Mouse (Mus musculus): ENCODE measurements around the gene Tmc8.
"Not testable (repeated sequence)": the region's sequence is repeated elsewhere in the genome, so short reads cannot be mapped to it uniquely, and the experiment has no call there.

The Tmc8 gene

DNA sequence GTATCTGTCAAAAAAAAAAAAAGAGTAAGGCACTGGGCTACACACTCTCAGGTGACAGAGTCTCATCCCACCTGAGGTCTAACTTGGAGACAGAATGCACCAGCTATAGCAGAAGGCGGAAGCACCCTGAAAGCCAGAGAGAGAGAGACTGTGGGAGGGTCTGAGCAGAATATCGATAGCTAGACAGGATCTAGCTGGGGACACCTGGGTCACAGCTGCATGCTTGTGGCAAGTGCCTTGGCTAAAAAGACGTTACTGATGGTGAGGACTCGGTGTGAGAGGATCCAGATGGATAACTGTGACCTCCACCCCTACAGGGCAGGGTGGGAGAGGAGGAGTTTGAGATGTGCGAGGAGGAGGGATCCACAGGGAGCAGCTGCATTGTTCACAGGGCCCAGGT lies 15.1 kb downstream of the Tmc8 start:
- DNase-seq (ENCODE audit: low read depth, low spot score) = no peak

DNA sequence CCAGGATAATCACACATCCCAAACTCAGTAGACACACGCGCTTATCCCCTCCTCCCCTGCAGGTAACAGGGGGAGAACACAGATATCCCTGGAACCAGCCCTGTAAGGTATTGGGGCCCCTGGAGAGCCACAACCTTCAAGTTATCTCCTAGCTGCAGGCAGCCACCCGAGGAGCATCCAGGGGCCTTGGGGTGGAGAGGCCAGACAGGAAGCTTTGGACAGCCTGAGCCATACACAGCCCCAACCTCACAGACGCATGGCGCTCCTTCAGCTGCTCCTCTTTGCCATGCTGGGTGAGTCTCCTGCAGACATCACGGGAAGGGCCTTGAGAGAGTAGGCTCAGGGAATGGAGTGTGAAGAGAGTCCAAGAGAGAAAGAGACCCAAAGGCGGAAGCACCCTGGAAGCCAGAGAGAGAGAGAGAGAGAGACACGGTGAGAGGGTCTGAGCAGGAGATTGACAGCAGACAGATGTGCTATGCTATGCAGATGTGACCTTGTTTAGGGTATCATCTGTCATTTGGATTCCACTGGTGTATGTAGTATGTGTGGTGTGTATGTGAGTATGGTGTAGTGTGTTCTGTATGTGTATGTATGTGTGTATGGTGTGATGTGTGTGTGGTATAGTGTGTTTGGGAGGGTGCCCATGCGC lies 15.8 kb downstream of the Tmc8 start, which contains the start of gene 6030468B19Rik:
Gene 6030468B19Rik, plus strand, starts transcription at position 150 of the 649 bp plus-strand sequence.
- DNase-seq (ENCODE audit: low read depth, low spot score) = no peak

DNA sequence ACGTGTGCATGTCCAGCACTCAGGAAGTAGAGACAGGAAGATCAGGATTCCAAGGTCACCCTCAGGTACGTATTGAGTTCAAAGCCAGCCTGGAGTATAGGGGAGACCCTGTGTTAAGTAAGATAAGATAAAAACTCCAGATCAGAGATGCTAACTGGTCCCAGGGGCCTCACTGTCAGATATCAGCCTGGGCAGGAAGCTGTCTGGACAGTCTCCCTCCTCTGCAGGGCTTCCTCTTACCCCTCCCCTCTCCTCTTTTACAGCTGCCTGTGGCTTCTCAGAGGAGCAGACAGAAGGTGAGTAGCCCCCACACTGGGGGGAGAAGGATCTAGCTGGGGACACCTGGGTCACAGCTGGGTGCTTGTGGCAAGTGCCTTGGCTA lies 16.3 kb downstream of the Tmc8 start:
- DNase-seq (ENCODE audit: low read depth, low spot score) = no peak

DNA sequence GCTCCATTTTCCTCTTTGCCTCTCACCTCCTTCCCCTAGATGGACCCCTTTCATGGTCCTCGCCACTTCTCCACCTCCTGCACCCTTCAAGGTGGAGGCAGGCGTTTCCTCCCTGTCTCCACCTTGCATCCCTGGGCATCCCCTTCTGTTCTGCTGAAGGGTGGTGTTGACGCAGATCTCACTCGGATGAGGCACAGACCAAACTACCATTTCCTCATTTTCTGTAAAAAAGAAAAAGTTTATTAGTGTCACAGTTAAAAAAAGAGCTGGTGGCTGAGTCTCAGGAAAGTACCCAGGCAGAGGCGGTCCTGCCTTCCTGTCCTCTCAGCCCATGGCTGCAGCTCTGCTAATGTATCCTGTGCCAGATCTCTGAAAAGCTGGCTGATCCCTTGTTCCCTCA lies 17.3 kb downstream of the Tmc8 start:
- no peak for DNase-seq (ENCODE audit: low read depth, low spot score)

- DNase-seq (ENCODE audit: low read depth, low spot score) = no peak
These were observed 18.2 kb downstream of the Tmc8 start for GRCm38 (mm10) chr11:117800038-117800437.

DNA sequence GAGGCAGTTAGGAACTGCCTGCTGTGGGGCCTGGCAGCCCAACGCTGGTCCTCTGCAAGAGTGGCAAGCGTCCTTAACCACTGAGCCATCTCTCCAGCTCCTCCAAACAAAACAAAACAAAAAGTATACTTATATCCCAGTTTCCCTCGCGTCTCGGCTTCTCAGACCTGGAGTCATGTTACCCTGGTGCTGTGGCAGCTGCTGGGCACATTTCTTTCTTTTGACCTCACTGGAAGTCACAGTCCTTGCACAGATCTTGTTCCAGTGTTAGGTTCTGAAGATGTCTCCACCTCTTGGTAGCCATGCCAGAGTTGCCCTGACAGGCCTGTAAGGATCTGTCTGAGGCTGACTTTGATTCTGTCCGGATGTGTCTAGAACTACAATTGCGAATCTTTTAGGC lies 19.8 kb downstream of the Tmc8 start:
- no peak for DNase-seq (ENCODE audit: low read depth, low spot score)

- DNase-seq (ENCODE audit: low read depth, low spot score) = no peak
These were observed 21.4 kb downstream of the Tmc8 start for GRCm38 (mm10) chr11:117803166-117803688.

DNA sequence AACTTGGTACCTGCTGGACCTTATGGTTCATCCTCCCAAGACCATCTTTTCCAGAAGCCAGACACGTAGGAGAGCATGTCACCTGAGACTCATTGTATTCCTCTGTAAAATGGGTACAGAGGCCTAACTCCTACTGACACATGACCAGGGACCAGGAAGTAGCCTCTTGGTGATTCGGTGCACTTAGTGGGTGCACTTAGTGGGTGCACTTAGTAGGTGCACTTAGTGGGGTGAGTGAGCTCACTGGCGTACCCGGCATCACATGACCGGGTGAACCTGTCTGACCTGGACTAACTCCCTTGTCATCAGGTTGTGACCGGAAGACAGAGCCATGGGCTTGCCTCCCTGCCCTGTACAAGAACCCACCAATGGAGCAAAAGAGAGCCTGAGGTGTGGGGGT lies 24.9 kb downstream of the Tmc8 start:
- DNase-seq (ENCODE audit: low read depth, low spot score) = no peak

GRCm38 (mm10) chr11:117809407-117810311 lies 27.8 kb downstream of the Tmc8 start, which contains the start of the genes Gm20708 and Syngr2:
Gene Gm20708 (plus strand): TSS chr11:117809668.
Gene Syngr2 (plus strand): TSS chr11:117809668.
- DNase-seq (ENCODE audit: low read depth, low spot score) = peak; percentile 82

- peak; percentile 94 for DNase-seq (ENCODE audit: low read depth, low spot score)
These were observed 28.6 kb downstream of the Tmc8 start for GRCm38 (mm10) chr11:117810401-117811046.

- DNase-seq (ENCODE audit: low read depth, low spot score) = no peak
These were observed 32.0 kb downstream of the Tmc8 start for GRCm38 (mm10) chr11:117813867-117814266.

DNA sequence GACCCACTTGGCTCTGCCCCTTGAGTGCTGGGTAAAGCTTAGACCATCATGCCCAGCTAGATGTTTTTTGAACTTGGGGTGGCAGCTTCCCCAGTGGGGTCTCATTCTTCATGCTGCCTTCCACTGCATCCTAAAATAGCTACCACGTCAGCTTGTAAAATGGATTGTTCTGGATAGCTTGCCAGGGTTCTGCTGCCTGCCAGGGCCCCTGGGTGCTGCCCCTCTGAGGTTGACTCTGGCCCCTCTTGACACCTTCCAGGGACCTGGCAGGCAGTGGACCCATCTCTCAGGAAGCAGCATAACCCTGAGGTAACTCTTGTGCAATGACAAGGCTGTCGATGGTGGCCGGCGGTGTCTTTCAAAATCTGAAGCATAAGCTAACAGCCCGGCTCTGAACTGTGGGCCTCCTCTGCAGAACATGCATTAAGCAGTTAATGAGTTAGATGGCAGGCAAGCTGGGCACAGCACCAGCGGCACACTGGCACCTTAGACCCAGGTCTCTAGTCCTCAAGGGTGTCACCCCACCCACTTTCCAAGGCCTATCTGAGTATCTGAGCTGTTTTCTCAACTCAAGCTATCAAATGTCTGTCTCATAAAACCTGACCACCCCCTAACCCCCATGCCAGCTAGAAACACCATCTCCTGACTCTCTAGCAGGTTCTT lies 33.0 kb downstream of the Tmc8 start:
- DNase-seq (ENCODE audit: low read depth, low spot score) = no peak

- not testable (repeated sequence) for DNase-seq (ENCODE audit: low read depth, low spot score)
These were observed 34.0 kb downstream of the Tmc8 start for GRCm38 (mm10) chr11:117815850-117816249.

GRCm38 (mm10) chr11:117816389-117816996 lies 34.6 kb downstream of the Tmc8 start:
- peak; percentile 56 for DNase-seq (ENCODE audit: low read depth, low spot score)

DNA sequence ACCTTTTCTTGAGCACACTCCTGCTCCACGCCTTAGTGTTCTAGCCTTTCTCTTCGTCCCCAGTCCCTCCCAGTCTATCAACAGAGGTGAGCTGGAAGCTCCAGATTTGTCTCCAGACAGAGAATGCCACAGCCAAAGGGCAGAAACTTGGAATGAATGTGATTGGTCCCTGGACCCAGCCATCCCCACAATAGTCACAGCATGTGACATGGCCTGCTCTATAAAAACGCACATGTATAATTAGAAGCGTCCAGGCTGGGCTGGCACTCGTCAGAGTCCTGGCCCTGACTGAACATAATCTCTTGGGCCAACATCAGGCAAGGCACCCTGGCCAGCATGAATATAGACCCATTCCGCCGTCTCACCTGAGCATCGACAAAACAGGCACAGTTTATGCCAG lies 37.2 kb downstream of the Tmc8 start:
- peak; percentile 23 for DNase-seq (ENCODE audit: low read depth, low spot score)

- no peak for DNase-seq (ENCODE audit: low read depth, low spot score)
These were observed 38.3 kb downstream of the Tmc8 start for GRCm38 (mm10) chr11:117820173-117820572.

DNA sequence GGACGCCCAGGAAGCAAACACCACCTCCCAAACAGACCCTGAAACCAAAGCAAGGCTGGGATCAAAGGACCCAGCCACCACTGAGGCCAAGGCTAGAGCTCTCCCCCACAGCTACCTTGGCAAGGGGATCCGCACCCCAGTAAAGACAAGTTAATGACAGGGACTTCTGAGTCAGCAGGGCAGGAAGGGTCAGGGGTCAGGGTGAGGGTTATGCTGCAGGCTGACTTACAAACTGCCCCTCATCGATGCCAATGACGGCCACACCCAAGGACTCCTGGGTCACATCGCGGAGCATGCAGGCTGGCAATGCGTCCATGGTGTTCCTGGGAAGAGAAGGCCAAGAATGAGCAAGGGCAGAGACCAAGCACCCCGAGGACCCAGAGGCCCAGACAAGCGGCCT lies 40.0 kb downstream of the Tmc8 start:
- DNase-seq (ENCODE audit: low read depth, low spot score) = no peak

DNA sequence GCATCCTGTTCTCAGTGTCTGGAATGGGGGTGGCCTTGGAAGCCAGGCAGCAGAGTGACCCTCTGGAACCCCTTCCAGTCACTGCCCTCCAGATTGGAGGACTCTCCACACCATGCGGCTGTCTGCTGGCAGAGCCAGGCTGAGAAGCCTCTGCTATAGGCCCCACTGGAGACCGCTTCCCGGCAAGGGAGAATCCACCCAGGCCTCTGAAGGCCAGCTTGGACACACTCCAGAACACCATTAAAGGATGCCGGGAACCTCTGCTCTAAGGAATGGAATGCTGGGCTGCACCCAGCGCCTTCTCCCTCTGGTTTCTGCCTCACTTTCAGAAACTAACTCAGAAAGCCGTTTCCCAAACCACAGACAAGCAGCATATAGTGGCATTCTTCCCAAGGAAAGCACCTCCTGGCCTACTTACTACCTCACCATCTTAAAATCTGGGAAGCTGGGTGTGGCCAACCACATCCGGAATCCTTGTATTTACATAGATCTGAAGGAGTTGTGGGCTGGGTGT lies 40.9 kb downstream of the Tmc8 start:
- peak; percentile 86 for DNase-seq (ENCODE audit: low read depth, low spot score)

- DNase-seq (ENCODE audit: low read depth, low spot score) = peak; percentile 80
These were observed 41.5 kb downstream of the Tmc8 start for GRCm38 (mm10) chr11:117823411-117823810.

- peak; percentile 81 for DNase-seq (ENCODE audit: low read depth, low spot score)
These were observed 42.4 kb downstream of the Tmc8 start for GRCm38 (mm10) chr11:117824060-117824969.

All from R1 (cell line).